Mouse (Mus musculus): ENCODE results near the gene Ulk4. TPM values are rescaled to one million over a fixed set of nuclear protein-coding genes. Genes with fewer than 3 reads are reported as not detected.

Gene Ulk4
- polyA plus RNA-seq, 1 experiment from 2014 or later, result 143 TPM

DNA sequence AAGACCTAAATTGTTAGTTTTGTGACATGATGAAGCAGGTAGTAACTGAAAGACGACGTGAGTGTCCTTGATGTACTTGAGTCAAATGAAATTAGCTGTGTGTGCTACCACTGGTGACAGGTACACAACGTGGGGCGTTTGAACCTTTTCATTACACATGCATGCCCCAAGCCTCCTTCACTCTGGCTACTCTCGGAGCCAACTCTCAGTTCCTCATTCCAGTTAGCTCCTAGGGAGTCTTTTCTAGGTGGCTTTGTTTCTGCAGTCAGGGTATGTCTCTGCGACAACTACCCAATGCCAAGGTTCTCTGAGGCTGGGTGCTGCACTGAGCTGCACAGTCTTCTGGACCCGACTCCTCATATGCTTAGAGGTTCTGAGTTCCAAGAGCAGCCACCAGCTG is 100.6 kb downstream of the Ulk4 start:
- H3K9ac ChIP-seq, result no peak overlapping the region
- no peak for ATAC-seq (ENCODE audit: insufficient number of reproducible peaks, low FRiP score, low TSS enrichment, low read depth)
- no peak overlapping the region for H3K4me2 ChIP-seq (replicated peaks)
- no peaks in the 10 kb centered on the region for H3K36me3 ChIP-seq
- no peaks in the 10 kb centered on the region for H3K27me3 ChIP-seq
- 0 out of 2 replicates have a peak, but pooled peaks cover 4% of the 10 kb centered on the region for H3K4me1 ChIP-seq
- WGBS, result 91% methylated on average over 7 of the region's 7 CpGs
- no peaks in the 10 kb centered on the region for H3K9me3 ChIP-seq (replicated peaks)
- H3K4me3 ChIP-seq (replicated peaks), result no peak overlapping the region
- no peak overlapping the region for H3K27ac ChIP-seq (replicated peaks)

DNA sequence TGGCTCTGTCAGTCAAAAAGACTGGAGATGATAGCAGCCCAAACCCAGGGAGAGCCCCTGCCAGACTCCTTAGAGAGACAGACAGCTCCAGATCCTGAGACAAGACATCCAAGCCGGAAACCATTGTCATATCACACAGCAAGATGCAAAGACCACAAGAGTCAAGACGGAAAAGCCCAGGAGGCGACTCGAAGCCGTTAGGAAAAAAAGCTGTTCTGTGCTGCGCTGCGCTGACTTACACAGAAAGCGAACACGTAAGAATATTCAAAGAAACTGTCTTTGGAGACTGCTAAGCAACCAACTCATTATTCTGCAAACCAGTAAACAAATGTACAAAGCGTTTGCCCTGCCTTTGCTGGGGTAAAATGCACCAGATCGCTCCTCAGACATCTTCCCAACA is 101.8 kb downstream of the Ulk4 start:
- Histone ChIP-seq H3K4me1 (0 out of 2 replicates have a peak, but pooled peaks cover 4% of the 10 kb centered on the region), H3K4me2 (replicated peaks) (no peak overlapping the region), H3K27ac (replicated peaks) (no peak overlapping the region), H3K27me3 (no peaks in the 10 kb centered on the region), H3K9ac (no peak overlapping the region), H3K4me3 (replicated peaks) (no peak overlapping the region), H3K9me3 (replicated peaks) (no peaks in the 10 kb centered on the region), H3K36me3 (no peaks in the 10 kb centered on the region)
- WGBS, result 74% methylated on average over 11 of the region's 11 CpGs
- ATAC-seq (ENCODE audit: insufficient number of reproducible peaks, low FRiP score, low TSS enrichment, low read depth), result no peak

DNA sequence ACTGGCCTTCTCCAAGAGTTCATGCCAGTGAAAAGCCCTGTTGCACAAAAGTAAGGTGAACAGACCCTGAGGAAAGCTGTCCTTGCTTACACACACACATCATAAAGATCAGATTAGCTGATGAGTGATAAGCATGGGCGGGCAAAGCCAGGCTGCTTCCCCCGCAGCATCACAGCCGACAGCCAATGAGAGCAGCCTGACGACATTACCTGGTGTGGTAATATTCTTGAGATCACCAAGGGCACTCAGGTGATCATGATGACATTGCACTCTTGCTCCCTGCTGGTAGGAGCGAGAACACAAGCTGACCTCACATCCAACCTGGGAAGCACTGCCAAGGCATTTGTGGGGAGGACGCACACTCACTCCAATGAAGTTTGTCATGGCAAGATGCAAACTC is 104.9 kb downstream of the Ulk4 start:
- no peaks in the 10 kb centered on the region for H3K27me3 ChIP-seq
- no peak overlapping the region for H3K4me2 ChIP-seq (replicated peaks)
- H3K4me3 ChIP-seq (replicated peaks), result no peak overlapping the region
- H3K4me1 ChIP-seq, result 0 out of 2 replicates have a peak, but pooled peaks cover 4% of the 10 kb centered on the region
- no peak overlapping the region for H3K27ac ChIP-seq (replicated peaks)
- H3K9ac ChIP-seq, result no peak overlapping the region
- no peaks in the 10 kb centered on the region for H3K9me3 ChIP-seq (replicated peaks)
- 78% methylated on average over 6 of the region's 6 CpGs for WGBS
- ATAC-seq (ENCODE audit: insufficient number of reproducible peaks, low FRiP score, low TSS enrichment, low read depth), result no peak
- no peaks in the 10 kb centered on the region for H3K36me3 ChIP-seq

DNA sequence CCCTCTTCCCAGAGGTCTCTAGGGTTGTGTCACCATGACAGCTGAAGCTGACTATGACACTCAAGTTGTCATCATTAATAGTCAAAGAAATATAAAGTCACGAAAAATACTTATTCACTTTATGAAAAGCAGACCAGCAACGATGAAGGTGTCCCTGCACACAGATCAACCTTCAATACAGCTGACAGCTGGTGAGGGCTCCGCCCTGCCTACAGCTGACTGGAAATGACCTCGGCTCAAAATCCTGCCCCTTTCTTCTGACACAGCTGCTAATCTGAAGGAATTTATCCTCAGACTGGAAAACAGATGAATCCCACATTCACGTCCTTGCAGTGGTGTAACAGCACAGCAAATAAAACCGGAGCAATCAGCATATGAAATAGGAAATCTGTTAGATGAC is 105.4 kb downstream of the Ulk4 start:
- Histone ChIP-seq H3K27ac (replicated peaks) (no peak overlapping the region), H3K27me3 (no peaks in the 10 kb centered on the region), H3K4me3 (replicated peaks) (no peak overlapping the region), H3K4me2 (replicated peaks) (no peak overlapping the region), H3K9ac (no peak overlapping the region), H3K4me1 (0 out of 2 replicates have a peak, but pooled peaks cover 4% of the 10 kb centered on the region), H3K9me3 (replicated peaks) (no peaks in the 10 kb centered on the region), H3K36me3 (no peaks in the 10 kb centered on the region)
- no peak for ATAC-seq (ENCODE audit: insufficient number of reproducible peaks, low FRiP score, low TSS enrichment, low read depth)
- WGBS, result 44% methylated on average over 6 of the region's 6 CpGs

DNA sequence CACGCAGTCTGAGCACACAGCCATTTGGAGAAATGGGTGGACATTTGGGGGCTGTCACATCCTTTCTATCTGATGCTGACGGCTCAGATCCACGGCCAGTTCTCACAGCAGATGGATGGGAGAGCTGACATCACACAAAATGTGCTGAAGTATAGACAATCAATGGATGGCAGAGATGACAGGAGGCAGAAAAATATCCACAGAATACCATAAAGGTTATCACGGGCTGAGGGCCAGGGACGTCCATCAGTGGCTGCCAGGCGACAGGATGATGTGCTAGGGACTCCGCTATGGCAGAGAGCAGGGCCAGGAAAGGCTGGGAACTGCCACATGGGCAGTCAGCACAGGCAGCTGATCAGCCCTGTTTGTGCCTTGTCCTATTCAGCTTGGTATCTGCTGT is 112.4 kb downstream of the Ulk4 start:
- Histone ChIP-seq H3K4me1 (no peaks in the 10 kb centered on the region), H3K9me3 (replicated peaks) (no peaks in the 10 kb centered on the region; the same call in 1 of the 2 replicates), H3K27ac (replicated peaks) (no peak overlapping the region), H3K4me2 (replicated peaks) (no peak overlapping the region), H3K9ac (no peak overlapping the region), H3K36me3 (no peaks in the 10 kb centered on the region), H3K27me3 (no peaks in the 10 kb centered on the region), H3K4me3 (replicated peaks) (no peak overlapping the region)
- no peak for ATAC-seq (ENCODE audit: insufficient number of reproducible peaks, low FRiP score, low TSS enrichment, low read depth)
- WGBS, result 81% methylated on average over 7 of the region's 7 CpGs

DNA sequence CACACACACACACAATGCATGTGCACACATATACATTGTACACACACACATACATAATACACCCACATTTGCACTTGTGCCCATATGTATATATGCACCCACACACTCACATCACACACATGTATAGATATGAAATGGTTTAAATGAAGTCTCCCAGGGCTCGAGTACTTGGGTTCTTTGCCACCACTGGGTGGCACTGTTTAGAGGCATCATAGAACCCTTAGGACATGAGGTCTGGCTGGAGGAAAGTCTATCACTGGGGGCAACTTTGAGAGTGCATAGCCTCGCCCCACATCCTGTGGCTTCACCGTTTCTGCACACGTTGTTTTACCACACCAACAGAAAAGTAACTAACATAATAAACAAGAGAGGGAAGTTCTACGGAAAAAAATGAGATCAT is 114.2 kb downstream of the Ulk4 start:
- ATAC-seq (ENCODE audit: insufficient number of reproducible peaks, low FRiP score, low TSS enrichment, low read depth), result no peak
- 54% methylated on average over 5 of the region's 5 CpGs for WGBS
- Histone ChIP-seq H3K36me3 (no peaks in the 10 kb centered on the region), H3K4me3 (replicated peaks) (no peak overlapping the region), H3K9ac (no peak overlapping the region), H3K9me3 (replicated peaks) (no peaks in the 10 kb centered on the region; the same call in 1 of the 2 replicates), H3K4me1 (no peaks in the 10 kb centered on the region), H3K4me2 (replicated peaks) (no peak overlapping the region), H3K27me3 (no peaks in the 10 kb centered on the region), H3K27ac (replicated peaks) (no peak overlapping the region)

DNA sequence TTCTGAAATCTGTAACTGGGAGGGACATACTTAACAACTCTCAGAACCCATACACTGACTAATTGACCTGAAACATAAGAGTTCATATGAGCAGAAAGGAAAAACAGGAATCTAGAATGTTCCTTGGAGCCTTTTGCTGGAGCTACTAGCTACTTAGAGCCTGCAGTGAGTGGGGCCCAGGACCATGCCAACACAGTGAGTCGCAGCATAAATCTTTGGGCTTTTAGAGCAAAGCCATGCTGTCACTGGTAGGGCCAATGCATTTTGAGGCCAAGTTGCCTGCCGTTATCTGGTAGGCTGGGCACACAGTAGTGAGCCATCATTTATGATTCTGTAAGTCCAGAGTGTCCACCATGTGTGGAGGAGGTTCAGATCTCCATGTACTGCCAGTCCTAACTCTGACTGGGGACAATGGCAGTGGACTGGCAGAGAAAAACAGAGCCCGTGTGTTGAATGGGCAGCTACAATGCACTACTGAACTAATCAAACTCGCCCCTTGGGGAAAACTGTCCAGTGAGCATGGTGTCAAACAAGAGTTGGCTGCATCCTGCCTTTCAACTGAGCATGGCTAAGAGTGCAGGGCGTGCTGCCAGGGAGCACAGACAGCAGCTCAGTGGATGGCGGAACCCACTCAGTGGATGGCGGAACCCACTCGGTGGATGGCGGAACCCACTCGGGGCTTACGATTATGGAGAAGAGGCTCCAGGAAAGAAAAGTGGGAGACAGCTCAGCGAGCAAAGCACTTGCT is 115.0 kb downstream of the Ulk4 start:
- H3K4me2 ChIP-seq (replicated peaks), result no peak overlapping the region
- no peak overlapping the region for H3K4me3 ChIP-seq (replicated peaks)
- ATAC-seq (ENCODE audit: insufficient number of reproducible peaks, low FRiP score, low TSS enrichment, low read depth), result no peak
- no peak overlapping the region for H3K9ac ChIP-seq
- H3K36me3 ChIP-seq, result no peaks in the 10 kb centered on the region
- no peaks in the 10 kb centered on the region; the same call in 1 of the 2 replicates for H3K9me3 ChIP-seq (replicated peaks)
- H3K27ac ChIP-seq (replicated peaks), result no peak overlapping the region
- H3K4me1 ChIP-seq, result no peaks in the 10 kb centered on the region; the same call in 1 of the 2 replicates
- H3K27me3 ChIP-seq, result no peaks in the 10 kb centered on the region
- 87% methylated on average over 12 of the region's 12 CpGs for WGBS

DNA sequence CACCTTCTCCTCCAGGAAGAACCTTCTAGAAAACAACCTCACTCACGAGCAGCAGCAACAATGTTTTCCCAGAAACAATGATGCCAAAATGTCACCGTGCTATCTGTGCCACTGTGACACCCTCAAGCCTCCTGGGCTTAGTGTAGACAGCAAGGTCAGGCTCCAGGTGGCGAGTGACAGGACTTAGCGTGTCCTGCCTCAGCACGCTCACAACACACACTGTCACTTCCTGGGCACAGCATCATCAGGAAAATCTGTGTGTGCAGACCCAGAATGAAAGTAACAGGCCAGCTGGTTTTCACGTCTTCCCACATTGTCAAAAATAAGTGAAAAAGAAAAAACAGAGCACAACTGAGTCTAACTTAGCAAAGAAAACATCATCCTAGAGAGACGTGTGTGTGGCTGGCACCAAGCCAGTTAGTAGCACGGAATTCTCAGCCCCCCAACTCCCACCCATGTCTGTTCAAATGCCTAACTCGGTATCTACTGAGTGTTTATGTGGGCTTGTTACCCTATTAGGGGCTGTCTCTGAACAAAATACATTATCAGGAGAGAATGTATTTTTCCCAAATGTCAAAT is 120.7 kb downstream of the Ulk4 start:
- Histone ChIP-seq H3K36me3 (no peaks in the 10 kb centered on the region), H3K27me3 (no peaks in the 10 kb centered on the region), H3K4me3 (replicated peaks) (no peak overlapping the region), H3K9ac (no peak overlapping the region), H3K9me3 (replicated peaks) (no peaks in the 10 kb centered on the region), H3K27ac (replicated peaks) (no peak overlapping the region), H3K4me1 (no peaks in the 10 kb centered on the region; the same call in 1 of the 2 replicates), H3K4me2 (replicated peaks) (no peak overlapping the region)
- ATAC-seq (ENCODE audit: insufficient number of reproducible peaks, low FRiP score, low TSS enrichment, low read depth), result no peak
- 52% methylated on average over 9 of the region's 9 CpGs for WGBS

DNA sequence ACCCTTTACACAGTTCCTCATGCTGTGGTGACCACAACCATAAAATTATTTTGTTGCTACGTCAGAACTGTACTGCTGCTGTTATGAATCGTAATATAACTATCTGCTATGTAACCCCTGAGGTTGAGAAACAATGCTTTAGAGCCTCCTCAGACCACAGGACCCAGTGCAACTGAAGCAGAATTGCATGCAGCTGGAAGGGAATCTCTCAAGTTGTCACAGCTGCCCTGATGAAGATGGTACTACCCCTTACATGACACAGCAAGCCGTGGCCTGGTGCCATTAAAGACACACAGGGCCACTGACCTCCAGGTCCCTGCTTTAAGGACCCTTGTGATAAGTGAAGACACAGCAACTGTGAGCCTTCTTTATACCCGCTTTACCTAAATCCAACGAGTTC is 123.7 kb downstream of the Ulk4 start:
- H3K36me3 ChIP-seq, result no peaks in the 10 kb centered on the region
- no peaks in the 10 kb centered on the region; the same call in 1 of the 2 replicates for H3K4me1 ChIP-seq
- H3K4me3 ChIP-seq (replicated peaks), result no peak overlapping the region
- no peak overlapping the region for H3K4me2 ChIP-seq (replicated peaks)
- ATAC-seq (ENCODE audit: insufficient number of reproducible peaks, low FRiP score, low TSS enrichment, low read depth), result no peak
- H3K27me3 ChIP-seq, result no peaks in the 10 kb centered on the region
- H3K27ac ChIP-seq (replicated peaks), result no peak overlapping the region
- H3K9me3 ChIP-seq (replicated peaks), result no peaks in the 10 kb centered on the region
- 83% methylated on average over 5 of the region's 5 CpGs for WGBS
- no peak overlapping the region for H3K9ac ChIP-seq

DNA sequence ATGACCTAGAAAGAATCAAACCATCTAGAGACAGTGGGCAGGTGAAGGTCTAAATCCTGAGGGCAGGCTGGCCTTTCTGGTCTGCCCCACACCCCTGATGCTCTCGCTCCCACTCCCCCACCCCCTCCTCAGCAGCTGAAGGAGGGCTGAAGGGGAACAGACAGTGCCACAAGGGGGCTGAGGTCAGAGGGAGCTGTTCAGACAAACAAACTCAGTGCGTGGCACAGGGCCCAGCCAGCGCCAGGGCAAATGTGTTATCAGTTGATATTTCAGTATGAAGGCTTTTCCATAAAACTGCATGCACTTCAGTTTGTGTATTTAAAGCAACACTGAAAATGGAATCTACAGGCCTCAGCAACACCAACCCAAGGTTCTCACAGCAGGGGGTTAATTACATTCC is 128.4 kb downstream of the Ulk4 start:
- no peaks in the 10 kb centered on the region; the same call in 1 of the 2 replicates for H3K9me3 ChIP-seq (replicated peaks)
- no peaks in the 10 kb centered on the region for H3K36me3 ChIP-seq
- H3K4me2 ChIP-seq (replicated peaks), result no peak overlapping the region
- H3K27me3 ChIP-seq, result no peaks in the 10 kb centered on the region
- no peaks in the 10 kb centered on the region for H3K4me1 ChIP-seq
- no peak overlapping the region for H3K27ac ChIP-seq (replicated peaks)
- no peak overlapping the region for H3K4me3 ChIP-seq (replicated peaks)
- H3K9ac ChIP-seq, result no peak overlapping the region
- WGBS, result 26% methylated on average over 3 of the region's 3 CpGs
- no peak for ATAC-seq (ENCODE audit: insufficient number of reproducible peaks, low FRiP score, low TSS enrichment, low read depth)

DNA sequence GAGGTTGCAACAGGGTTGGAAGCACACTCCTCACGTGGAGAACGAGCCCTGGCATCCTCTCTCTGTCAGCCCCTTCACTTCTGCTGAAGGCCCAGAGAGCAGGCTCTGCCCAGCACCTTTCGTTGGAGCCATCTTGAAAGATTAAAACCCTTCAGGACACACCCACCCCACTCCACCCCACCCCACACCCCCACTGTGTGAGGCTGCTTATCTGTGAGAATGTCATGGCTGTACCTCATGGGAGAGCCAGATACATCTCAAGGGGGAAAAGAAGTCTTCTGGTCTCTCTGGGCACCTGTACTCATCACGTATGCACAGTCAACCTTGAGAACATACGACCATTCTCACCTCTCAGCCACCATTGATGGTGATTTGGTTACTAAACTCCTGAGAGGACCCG is 133.8 kb downstream of the Ulk4 start:
- H3K9ac ChIP-seq, result no peak overlapping the region
- H3K4me2 ChIP-seq (replicated peaks), result no peak overlapping the region
- H3K36me3 ChIP-seq, result no peaks in the 10 kb centered on the region
- no peak overlapping the region for H3K4me3 ChIP-seq (replicated peaks)
- WGBS, result 79% methylated on average over 6 of the region's 6 CpGs
- 0 out of 2 replicates have a peak, but pooled peaks cover 4% of the 10 kb centered on the region for H3K4me1 ChIP-seq
- H3K27me3 ChIP-seq, result no peaks in the 10 kb centered on the region
- H3K9me3 ChIP-seq (replicated peaks), result no peaks in the 10 kb centered on the region; the same call in 1 of the 2 replicates
- H3K27ac ChIP-seq (replicated peaks), result no peak overlapping the region
- ATAC-seq (ENCODE audit: insufficient number of reproducible peaks, low FRiP score, low TSS enrichment, low read depth), result no peak
